Mouse (Mus musculus): ENCODE results near the gene Cdv3. TPM values are rescaled to one million over a fixed set of nuclear protein-coding genes. Genes with fewer than 3 reads are reported as not detected.

Cdv3 gene
- polyA plus RNA-seq, 1 experiment, result 348 TPM

DNA sequence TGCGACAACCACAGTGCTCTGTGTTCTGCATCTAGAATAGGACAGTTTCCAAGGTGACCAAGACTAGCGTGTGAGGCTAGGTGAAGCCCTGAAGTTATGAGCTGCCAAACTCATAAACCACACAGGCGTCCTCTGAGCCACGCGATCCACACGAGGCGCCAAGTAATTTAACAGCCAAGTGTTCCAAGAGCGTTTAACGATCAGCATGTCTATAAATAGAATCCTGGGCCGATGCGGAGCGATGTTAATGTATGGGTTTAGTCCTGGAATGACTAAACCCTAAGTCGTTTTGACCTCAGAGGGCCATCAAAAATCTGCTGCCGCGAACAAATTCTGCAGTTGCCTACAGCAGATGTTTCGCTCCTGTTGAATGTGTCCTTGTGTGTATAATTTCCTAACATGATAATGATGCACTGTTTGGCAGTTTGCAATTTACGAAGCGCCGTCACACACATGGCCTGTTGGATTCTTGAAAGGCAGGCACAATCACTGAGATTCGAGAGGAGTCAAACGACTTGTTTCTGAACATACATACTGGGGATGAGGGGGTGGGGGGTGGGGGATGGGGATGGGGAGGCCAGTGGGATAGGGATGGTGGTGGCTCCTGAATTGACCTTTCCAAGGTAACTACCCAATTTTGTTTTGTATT is 33.0 kb upstream of the Cdv3 start:
- Histone ChIP-seq H3K4me1 (ENCODE audit: control insufficient read depth, insufficient read depth, low read length) (no peaks in the 10 kb centered on the region), H3K9me3 (replicated peaks; ENCODE audit: control insufficient read depth, insufficient read depth, low read length, poor library complexity, severe bottlenecking) (no peaks in the 10 kb centered on the region; the same call in 1 of the 2 replicates), H3K9ac (ENCODE audit: low read depth, poor library complexity, severe bottlenecking) (no peak overlapping the region), H3K4me3 (ENCODE audit: low read depth, low read length) (no peak overlapping the region), H3K27me3 (ENCODE audit: control insufficient read depth, insufficient read depth, low read length, poor library complexity, severe bottlenecking) (no peaks in the 10 kb centered on the region), H3K27ac (ENCODE audit: insufficient read depth, low read length) (no peak overlapping the region), H3K36me3 (ENCODE audit: control insufficient read depth, insufficient read depth, low read length, poor library complexity, severe bottlenecking) (no peaks in the 10 kb centered on the region)
- TF ChIP-seq CTCF (IDR thresholded peaks at IDR 0.05; ENCODE audit: low read depth, low read length) (no peak), EP300 (IDR thresholded peaks at IDR 0.05; ENCODE audit: insufficient read depth, low read depth, low read length) (no peak), POLR2A (IDR thresholded peaks at IDR 0.05; ENCODE audit: insufficient read depth, low read length) (no peak)

DNA sequence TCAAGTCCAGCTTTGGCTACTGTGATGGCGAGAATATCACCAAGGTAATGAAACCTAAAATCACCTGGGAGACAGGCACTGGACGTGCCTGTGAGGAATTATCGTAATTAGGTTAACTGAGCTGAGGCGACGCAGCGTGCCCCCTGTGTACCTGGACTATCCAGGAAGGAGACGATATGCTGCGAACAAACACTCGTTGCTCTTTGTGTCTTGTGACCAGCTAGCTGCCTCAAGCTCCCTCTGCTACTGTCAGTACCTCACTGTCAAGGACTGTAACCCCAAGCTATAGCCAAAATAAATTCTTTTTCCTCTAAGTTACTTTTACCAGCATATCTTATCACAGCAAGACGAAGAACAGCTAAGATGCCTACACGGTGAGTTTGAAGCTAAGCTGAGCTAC is 27.6 kb upstream of the Cdv3 start:
- H3K27me3 ChIP-seq (ENCODE audit: control insufficient read depth, insufficient read depth, low read length, poor library complexity, severe bottlenecking), result no peaks in the 10 kb centered on the region
- no peak overlapping the region for H3K9ac ChIP-seq (ENCODE audit: low read depth, poor library complexity, severe bottlenecking)
- TF ChIP-seq EP300 (IDR thresholded peaks at IDR 0.05; ENCODE audit: insufficient read depth, low read depth, low read length) (no peak), POLR2A (IDR thresholded peaks at IDR 0.05; ENCODE audit: insufficient read depth, low read length) (no peak), CTCF (IDR thresholded peaks at IDR 0.05; ENCODE audit: low read depth, low read length) (no peak)
- no peaks in the 10 kb centered on the region for H3K36me3 ChIP-seq (ENCODE audit: control insufficient read depth, insufficient read depth, low read length, poor library complexity, severe bottlenecking)
- no peak overlapping the region for H3K27ac ChIP-seq (ENCODE audit: insufficient read depth, low read length)
- H3K9me3 ChIP-seq (replicated peaks; ENCODE audit: control insufficient read depth, insufficient read depth, low read length, poor library complexity, severe bottlenecking), result no peaks in the 10 kb centered on the region; the same call in 1 of the 2 replicates
- no peaks in the 10 kb centered on the region for H3K4me1 ChIP-seq (ENCODE audit: control insufficient read depth, insufficient read depth, low read length)
- no peak overlapping the region for H3K4me3 ChIP-seq (ENCODE audit: low read depth, low read length)

DNA sequence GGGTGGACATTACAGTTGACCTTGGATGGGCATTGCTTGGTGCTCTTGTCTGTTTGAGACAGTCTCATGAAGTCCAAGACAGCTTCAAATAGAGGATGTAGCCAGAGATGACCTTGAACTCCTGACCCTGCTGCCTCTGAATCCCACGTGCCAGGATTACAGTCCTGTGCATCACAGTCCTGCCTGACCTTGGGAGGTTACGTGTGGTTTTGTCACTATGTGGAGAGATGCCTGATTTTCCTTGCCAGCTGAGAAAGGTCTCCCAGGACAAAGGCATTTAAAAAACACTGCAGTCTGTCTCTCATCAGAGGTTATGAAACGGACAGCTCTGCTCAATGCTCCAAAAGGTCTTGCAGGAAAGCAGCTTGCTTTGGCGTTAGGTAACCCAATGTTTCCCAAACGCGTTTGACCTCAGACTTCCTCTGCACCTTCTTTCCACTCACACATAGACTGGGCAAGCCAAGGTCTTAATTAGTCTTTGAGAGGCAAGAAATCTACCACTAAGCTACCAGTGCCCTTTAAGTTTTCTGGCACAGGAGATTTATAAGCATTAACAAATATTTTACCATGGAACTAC is 26.2 kb upstream of the Cdv3 start:
- Histone ChIP-seq H3K9ac (ENCODE audit: low read depth, poor library complexity, severe bottlenecking) (no peak overlapping the region), H3K4me1 (ENCODE audit: control insufficient read depth, insufficient read depth, low read length) (no peaks in the 10 kb centered on the region), H3K4me3 (ENCODE audit: low read depth, low read length) (no peak overlapping the region), H3K27ac (ENCODE audit: insufficient read depth, low read length) (no peak overlapping the region), H3K36me3 (ENCODE audit: control insufficient read depth, insufficient read depth, low read length, poor library complexity, severe bottlenecking) (no peaks in the 10 kb centered on the region), H3K9me3 (replicated peaks; ENCODE audit: control insufficient read depth, insufficient read depth, low read length, poor library complexity, severe bottlenecking) (no peaks in the 10 kb centered on the region; the same call in 1 of the 2 replicates), H3K27me3 (ENCODE audit: control insufficient read depth, insufficient read depth, low read length, poor library complexity, severe bottlenecking) (no peaks in the 10 kb centered on the region)
- no peak for TF ChIP-seq POLR2A (IDR thresholded peaks at IDR 0.05; ENCODE audit: insufficient read depth, low read length)
- no peak for TF ChIP-seq EP300 (IDR thresholded peaks at IDR 0.05; ENCODE audit: insufficient read depth, low read depth, low read length)
- no peak for TF ChIP-seq CTCF (IDR thresholded peaks at IDR 0.05; ENCODE audit: low read depth, low read length)

DNA sequence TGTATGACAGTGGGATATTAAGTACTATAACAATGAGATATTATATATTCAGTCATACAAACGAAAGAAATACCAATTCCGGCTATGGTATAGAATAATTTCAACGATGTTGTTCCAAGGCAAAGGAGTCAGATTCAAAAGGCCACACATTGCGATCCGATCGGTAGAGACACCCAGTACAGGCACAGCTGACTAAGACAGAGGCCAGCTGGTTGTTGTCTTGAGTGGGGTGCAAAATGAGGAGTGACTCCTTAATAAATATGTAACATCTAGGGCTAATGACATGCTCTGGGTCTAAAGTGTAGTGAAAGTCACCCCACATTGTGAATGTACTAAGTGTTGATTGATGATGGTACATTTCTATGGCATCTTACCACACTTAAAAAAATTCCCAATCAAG is 23.6 kb upstream of the Cdv3 start:
- no peaks in the 10 kb centered on the region for H3K9me3 ChIP-seq (replicated peaks; ENCODE audit: control insufficient read depth, insufficient read depth, low read length, poor library complexity, severe bottlenecking)
- H3K4me1 ChIP-seq (ENCODE audit: control insufficient read depth, insufficient read depth, low read length), result no peaks in the 10 kb centered on the region
- H3K27me3 ChIP-seq (ENCODE audit: control insufficient read depth, insufficient read depth, low read length, poor library complexity, severe bottlenecking), result no peaks in the 10 kb centered on the region
- H3K4me3 ChIP-seq (ENCODE audit: low read depth, low read length), result no peak overlapping the region
- H3K27ac ChIP-seq (ENCODE audit: insufficient read depth, low read length), result no peak overlapping the region
- no peak for TF ChIP-seq CTCF (IDR thresholded peaks at IDR 0.05; ENCODE audit: low read depth, low read length)
- TF ChIP-seq EP300 (IDR thresholded peaks at IDR 0.05; ENCODE audit: insufficient read depth, low read depth, low read length), result no peak
- no peak for TF ChIP-seq POLR2A (IDR thresholded peaks at IDR 0.05; ENCODE audit: insufficient read depth, low read length)
- H3K9ac ChIP-seq (ENCODE audit: low read depth, poor library complexity, severe bottlenecking), result no peak overlapping the region
- no peaks in the 10 kb centered on the region for H3K36me3 ChIP-seq (ENCODE audit: control insufficient read depth, insufficient read depth, low read length, poor library complexity, severe bottlenecking)

DNA sequence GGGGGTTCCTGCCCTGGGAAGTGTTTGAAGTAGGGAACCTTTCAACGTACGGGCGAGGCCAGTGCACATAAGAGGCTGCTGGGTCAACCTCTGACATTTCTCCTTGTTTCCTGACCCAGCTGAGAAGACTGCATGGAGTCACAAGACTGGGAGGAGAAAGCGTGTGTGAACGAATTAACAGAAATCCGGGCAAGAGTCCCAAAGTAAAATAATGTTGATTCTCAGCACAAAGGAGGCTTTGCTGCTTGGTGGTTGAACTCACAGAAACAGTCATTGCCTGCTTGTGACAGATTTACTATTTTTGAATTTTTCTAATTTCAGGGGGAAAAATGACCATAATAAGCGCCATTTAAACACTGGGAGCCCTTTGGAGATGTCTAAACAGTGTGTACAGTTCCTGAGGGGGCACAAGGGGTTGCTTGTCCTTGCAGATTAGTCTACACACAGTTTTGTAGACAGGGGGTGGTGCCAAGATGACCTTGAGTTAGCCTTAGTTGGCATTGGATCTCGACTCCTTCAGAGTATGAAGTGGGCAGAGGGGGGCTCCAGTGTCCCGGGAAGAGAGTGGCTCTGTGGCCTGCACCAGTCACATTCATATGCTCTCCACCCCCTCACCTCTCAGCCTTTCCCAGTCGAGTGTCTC is 21.5 kb upstream of the Cdv3 start:
- Histone ChIP-seq H3K27ac (ENCODE audit: insufficient read depth, low read length) (no peak overlapping the region), H3K9ac (ENCODE audit: low read depth, poor library complexity, severe bottlenecking) (no peak overlapping the region)
- no peak for TF ChIP-seq POLR2A (IDR thresholded peaks at IDR 0.05; ENCODE audit: insufficient read depth, low read length)
- TF ChIP-seq CTCF (IDR thresholded peaks at IDR 0.05; ENCODE audit: low read depth, low read length), result no peak
- no peak for TF ChIP-seq EP300 (IDR thresholded peaks at IDR 0.05; ENCODE audit: insufficient read depth, low read depth, low read length)

DNA sequence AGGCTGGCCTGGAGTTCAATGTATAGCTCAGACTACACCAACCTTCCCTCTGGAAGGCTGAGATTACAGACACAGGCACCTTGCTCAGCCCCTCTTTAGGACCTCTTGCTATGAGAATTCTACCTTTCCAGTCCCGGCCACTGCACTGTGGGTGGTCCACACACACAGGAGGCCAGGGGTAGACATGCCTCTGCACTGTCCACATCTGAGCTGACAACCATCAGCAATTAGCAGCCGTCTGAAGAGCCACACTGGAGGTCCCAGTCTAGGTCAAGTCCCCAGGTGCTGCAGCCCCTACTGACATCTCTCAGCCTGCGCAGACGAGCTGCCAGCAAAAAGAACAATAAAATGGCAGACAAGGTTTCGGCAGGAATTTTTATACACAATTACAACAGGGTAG is 20.9 kb upstream of the Cdv3 start:
- Histone ChIP-seq H3K4me3 (ENCODE audit: low read depth, low read length) (no peak overlapping the region), H3K36me3 (ENCODE audit: control insufficient read depth, insufficient read depth, low read length, poor library complexity, severe bottlenecking) (no peaks in the 10 kb centered on the region), H3K9me3 (replicated peaks; ENCODE audit: control insufficient read depth, insufficient read depth, low read length, poor library complexity, severe bottlenecking) (no peaks in the 10 kb centered on the region), H3K27me3 (ENCODE audit: control insufficient read depth, insufficient read depth, low read length, poor library complexity, severe bottlenecking) (no peaks in the 10 kb centered on the region), H3K9ac (ENCODE audit: low read depth, poor library complexity, severe bottlenecking) (no peak overlapping the region), H3K27ac (ENCODE audit: insufficient read depth, low read length) (no peak overlapping the region), H3K4me1 (ENCODE audit: control insufficient read depth, insufficient read depth, low read length) (no peaks in the 10 kb centered on the region)
- no peak for TF ChIP-seq EP300 (IDR thresholded peaks at IDR 0.05; ENCODE audit: insufficient read depth, low read depth, low read length)
- no peak for TF ChIP-seq POLR2A (IDR thresholded peaks at IDR 0.05; ENCODE audit: insufficient read depth, low read length)
- TF ChIP-seq CTCF (IDR thresholded peaks at IDR 0.05; ENCODE audit: low read depth, low read length), result no peak

More for the DNA sequence above, 21.5 kb upstream of the Cdv3 start:
- Histone ChIP-seq H3K9me3 (replicated peaks; ENCODE audit: control insufficient read depth, insufficient read depth, low read length, poor library complexity, severe bottlenecking) (no peaks in the 10 kb centered on the region), H3K27me3 (ENCODE audit: control insufficient read depth, insufficient read depth, low read length, poor library complexity, severe bottlenecking) (no peaks in the 10 kb centered on the region), H3K36me3 (ENCODE audit: control insufficient read depth, insufficient read depth, low read length, poor library complexity, severe bottlenecking) (no peaks in the 10 kb centered on the region), H3K4me1 (ENCODE audit: control insufficient read depth, insufficient read depth, low read length) (no peaks in the 10 kb centered on the region), H3K4me3 (ENCODE audit: low read depth, low read length) (no peak overlapping the region)

Data from ES-Bruce4 (cell line).